Mouse (Mus musculus) midbrain, embryonic 12.5 days (tissue): ENCODE data around the gene Clmp. TPM values are rescaled to one million over a fixed set of nuclear protein-coding genes. Genes with fewer than 3 reads are reported as not detected.

ENCODE experiments used
- ATAC-seq: fragments of 200-750 bp; cut with Nextera tagmentation; 2 replicates; pipeline ENCODE4 v1.8.0; 2017; ENCODE audit warnings: low read depth, moderate TSS enrichment, moderate library complexity; ENCODE audit not compliant: low FRiP score
- H3K27ac ChIP-seq: fragments of 300-500 bp; sonication (generic); replicated peaks from 2 replicates; pipeline ENCODE4 v1.5.1; 2016; ENCODE audit warnings: mild to moderate bottlenecking
- H3K27me3 ChIP-seq: fragments of 300-500 bp; sonication (generic); 2 replicates; pipeline ENCODE4 v1.6.1; 2016; ENCODE audit warnings: mild to moderate bottlenecking
- H3K36me3 ChIP-seq: fragments of 300-500 bp; sonication (generic); 2 replicates; pipeline ENCODE4 v1.6.1; 2016
- H3K4me1 ChIP-seq: fragments of 300-500 bp; sonication (generic); 2 replicates; pipeline ENCODE4 v1.6.1; 2016
- H3K4me2 ChIP-seq: fragments of 300-500 bp; sonication (generic); replicated peaks from 2 replicates; pipeline ENCODE4 v1.6.1; 2016; ENCODE audit warnings: mild to moderate bottlenecking, moderate library complexity
- H3K4me3 ChIP-seq: fragments of 300-500 bp; sonication (generic); 2 replicates; pipeline ENCODE4 v1.5.1; 2016; ENCODE audit warnings: mild to moderate bottlenecking
- H3K9ac ChIP-seq: fragments of 300-500 bp; sonication (generic); replicated peaks from 2 replicates; pipeline ENCODE4 v1.6.1; 2016; ENCODE audit warnings: mild to moderate bottlenecking, moderate library complexity
- H3K9me3 ChIP-seq: fragments of 300-500 bp; sonication (generic); 2 replicates; pipeline ENCODE4 v1.6.1; 2016; ENCODE audit warnings: mild to moderate bottlenecking
- WGBS: fragments of 180-500 bp; shearing (Covaris S2); methylation state at CpG from one replicate; pipeline ENCODE4 v1.1.7; 2016; 5-methylcytosine and 5-hydroxymethylcytosine counted together
- polyA plus RNA-seq: library from polyadenylated mRNA; unstranded; fragments of >200 nt; fragmentation: Nextera tagmentation; extraction: Ambion mirVana; gene quantifications from 2 replicates; pipeline ENCODE4 v1.2.1, GENCODE M21; 2016

Gene Clmp
- polyA plus RNA-seq: 40.8 and 47.4 TPM in 2 replicates

DNA sequence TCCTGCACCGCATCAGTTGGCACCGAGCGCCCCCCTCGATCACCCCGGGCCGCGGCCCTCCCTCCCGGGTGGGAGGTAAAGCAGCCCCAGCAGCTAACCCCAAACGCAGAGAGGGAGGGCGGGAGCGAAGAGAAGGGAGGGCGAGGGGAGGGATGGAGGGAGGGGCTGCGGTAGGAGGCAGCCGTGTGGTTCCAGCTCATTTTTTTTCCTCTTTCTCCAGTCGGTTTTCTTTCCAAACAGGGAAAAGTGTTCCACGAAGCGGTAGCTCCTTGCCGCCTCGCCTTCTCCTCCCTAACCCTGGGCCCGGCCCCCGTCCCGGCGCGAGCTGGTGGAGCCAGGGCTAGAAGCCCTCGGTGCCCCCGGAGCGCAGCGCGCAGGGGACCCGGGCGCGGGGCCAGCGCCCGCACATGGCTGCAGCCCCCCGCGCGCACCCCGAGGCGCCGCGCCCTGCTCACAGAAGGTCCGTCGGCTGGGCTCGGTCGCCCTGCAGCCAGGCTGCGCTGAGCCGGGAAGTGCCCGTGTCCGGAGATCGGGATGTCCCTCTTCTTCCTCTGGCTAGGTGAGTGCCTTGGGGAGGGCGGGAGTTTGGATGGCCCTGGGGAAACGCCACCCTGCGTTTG is at the start of gene Clmp:
TSS of gene Clmp (plus strand) at position 162 of the 620 bp plus-strand sequence.
- Histone ChIP-seq H3K27me3 (peaks cover 33% of the 10 kb centered on the region), H3K9ac (peak within 1 kb of the TSS; percentile 84), H3K4me1 (peaks cover 11% of the 10 kb centered on the region; the same call in 1 of the 2 replicates), H3K4me2 (peak within 1 kb of the TSS; percentile 91), H3K9me3 (no peaks in the 10 kb centered on the region), H3K4me3 (peak within 1 kb of the TSS; percentile 60), H3K36me3 (no peaks in the 10 kb centered on the region), H3K27ac (peak within 1 kb of the TSS; percentile 91)
- WGBS: under 1% methylated on average over 47 of the region's 53 CpGs
- ATAC-seq: peak; percentile 76

DNA sequence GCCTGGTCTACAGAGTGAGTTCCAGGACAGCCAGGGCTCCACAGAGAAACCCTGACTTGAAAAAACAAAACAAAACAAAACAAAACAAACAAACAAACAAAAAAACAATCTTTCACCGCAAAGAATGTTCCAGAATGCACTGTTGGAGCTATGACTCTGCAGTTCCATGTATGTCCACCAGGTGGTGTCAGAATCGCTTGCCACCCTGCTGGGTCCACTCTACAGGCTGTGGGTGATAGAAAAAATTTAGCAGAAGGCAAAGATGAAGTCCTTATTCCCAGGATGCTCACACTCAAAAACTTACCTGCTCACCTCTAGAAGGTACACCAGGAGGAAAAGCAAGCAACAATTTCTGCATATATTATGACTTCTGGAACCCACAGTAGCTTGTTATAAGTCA is 49.7 kb upstream of the Clmp start:
- H3K27ac ChIP-seq: no peak overlapping the region

DNA sequence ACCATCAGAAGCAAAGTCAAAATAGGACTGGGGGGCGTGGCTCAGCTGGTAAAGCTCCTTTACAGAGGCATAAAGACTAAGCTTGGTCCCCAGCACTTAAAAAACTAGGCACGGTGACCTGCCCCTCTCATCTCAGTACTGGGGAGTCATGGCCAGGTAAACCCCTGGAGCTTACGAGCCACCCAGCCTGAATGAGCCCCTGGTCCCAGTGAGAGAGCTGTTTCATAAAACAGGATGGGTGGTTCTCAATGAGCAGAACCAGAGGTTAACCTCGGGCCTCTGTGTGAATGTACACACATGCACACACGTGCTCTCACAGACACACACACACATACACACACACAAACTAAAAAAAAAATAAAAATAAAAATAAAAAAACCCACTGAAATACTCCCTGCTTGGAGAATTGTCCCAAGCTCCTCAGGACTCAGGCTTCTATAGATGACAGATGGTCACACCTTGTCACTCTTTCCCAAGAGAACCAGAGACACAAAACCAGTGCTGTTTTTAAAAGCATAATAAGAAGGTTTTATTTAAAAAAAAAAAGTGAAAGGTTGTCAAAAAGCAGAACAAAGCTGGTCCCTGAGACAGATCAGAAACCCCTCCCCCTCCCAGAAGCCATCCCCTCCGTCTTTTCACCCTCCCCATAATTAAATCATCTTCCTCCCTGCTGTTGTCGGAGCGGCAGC is 47.9 kb upstream of the Clmp start:
- WGBS: 28% methylated on average over 8 of the region's 8 CpGs
- H3K4me3 ChIP-seq: peak overlapping the region; percentile 32
- ATAC-seq: peak; percentile 8
- no peaks in the 10 kb centered on the region for H3K36me3 ChIP-seq
- peak overlapping the region; percentile 44 for H3K9ac ChIP-seq
- H3K9me3 ChIP-seq: no peaks in the 10 kb centered on the region
- peaks cover 36% of the 10 kb centered on the region for H3K4me1 ChIP-seq
- peaks cover 11% of the 10 kb centered on the region; the same call in 1 of the 2 replicates for H3K27me3 ChIP-seq
- H3K27ac ChIP-seq: peak overlapping the region; percentile 91
- H3K4me2 ChIP-seq: peak overlapping the region; percentile 50

More for the DNA sequence above, 49.7 kb upstream of the Clmp start:
- no peak overlapping the region for H3K4me3 ChIP-seq
- H3K4me2 ChIP-seq: no peak overlapping the region
- H3K27me3 ChIP-seq: no peaks in the 10 kb centered on the region
- peaks cover 23% of the 10 kb centered on the region for H3K4me1 ChIP-seq
- no peaks in the 10 kb centered on the region for H3K36me3 ChIP-seq
- ATAC-seq: no peak
- H3K9me3 ChIP-seq: no peaks in the 10 kb centered on the region
- 16% methylated on average over 2 of the region's 2 CpGs for WGBS
- no peak overlapping the region for H3K9ac ChIP-seq

DNA sequence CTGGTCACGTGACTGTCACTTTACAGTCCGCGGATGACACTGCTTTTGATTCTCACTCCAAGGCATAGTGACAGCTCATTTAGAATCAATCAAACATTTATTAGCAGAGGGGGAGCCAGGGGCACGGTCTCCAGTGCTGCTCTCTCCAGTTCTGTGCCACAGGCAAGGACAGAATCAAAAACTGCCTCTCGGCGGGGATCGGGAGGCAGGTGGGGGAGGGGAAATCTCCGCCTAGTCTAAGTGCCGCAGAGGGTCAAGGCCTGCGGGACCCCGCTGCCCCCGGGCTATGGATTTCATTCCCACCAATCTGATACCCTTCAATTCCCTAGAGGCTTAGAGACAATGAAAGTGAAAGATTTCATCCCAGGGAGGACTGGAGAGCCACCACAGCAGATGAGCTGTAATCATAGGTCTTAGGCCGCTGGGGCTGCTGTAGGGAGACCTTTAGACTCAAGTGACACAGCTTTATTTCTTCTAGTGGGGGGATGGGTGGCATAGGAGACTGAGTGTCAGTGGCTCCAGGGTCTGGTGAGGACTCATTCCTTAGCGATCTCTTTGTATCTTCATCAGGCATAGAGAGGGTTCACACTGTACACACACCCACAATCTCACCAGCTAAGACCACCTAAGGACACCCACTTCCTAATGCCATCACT is 47.2 kb upstream of the Clmp start:
- Histone ChIP-seq H3K27me3 (peaks cover 11% of the 10 kb centered on the region; the same call in 1 of the 2 replicates), H3K4me2 (peak overlapping the region; percentile 50), H3K4me3 (peak overlapping the region; percentile 32), H3K9ac (peak overlapping the region; percentile 44), H3K27ac (peak overlapping the region; percentile 91), H3K36me3 (no peaks in the 10 kb centered on the region), H3K9me3 (no peaks in the 10 kb centered on the region), H3K4me1 (peaks cover 39% of the 10 kb centered on the region)
- ATAC-seq: peak; percentile 94
- 2% methylated on average over 14 of the region's 14 CpGs for WGBS

DNA sequence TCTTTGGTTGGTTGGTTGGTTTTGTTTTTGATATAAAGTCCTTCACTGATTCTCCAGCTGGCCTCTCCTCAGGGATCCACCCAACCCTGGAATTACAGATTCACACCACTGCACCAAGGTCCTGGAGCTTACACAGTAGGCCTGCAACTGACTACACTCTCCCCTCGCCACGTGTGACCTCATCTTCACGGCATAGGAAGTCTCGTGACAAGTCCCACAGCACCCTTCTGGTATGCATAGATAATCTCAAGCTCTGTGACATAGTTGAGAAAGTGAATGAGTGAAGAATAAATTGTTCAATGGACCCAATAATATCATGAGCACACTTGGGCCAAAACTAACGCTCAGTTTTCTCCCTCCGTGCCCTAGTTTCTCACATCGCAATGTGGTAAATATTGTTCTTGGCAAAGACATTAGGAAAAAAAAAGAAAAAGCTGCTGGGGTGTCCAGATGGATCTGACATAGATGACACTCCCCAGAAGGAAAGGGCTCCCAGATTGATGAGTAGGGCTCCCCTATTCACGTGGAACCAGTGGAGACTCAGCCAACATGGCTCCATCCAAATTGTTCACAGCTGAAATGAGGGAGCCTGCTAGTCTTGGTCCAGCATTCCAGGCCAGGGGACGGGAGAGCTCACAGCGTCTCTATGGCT is 46.1 kb upstream of the Clmp start:
- Histone ChIP-seq H3K27me3 (peaks cover 11% of the 10 kb centered on the region; the same call in 1 of the 2 replicates), H3K36me3 (no peaks in the 10 kb centered on the region), H3K9ac (no peak overlapping the region), H3K27ac (no peak overlapping the region), H3K4me1 (peaks cover 41% of the 10 kb centered on the region), H3K9me3 (no peaks in the 10 kb centered on the region), H3K4me2 (no peak overlapping the region), H3K4me3 (no peak overlapping the region)
- ATAC-seq: no peak
- 83% methylated on average over 10 of the region's 10 CpGs for WGBS

DNA sequence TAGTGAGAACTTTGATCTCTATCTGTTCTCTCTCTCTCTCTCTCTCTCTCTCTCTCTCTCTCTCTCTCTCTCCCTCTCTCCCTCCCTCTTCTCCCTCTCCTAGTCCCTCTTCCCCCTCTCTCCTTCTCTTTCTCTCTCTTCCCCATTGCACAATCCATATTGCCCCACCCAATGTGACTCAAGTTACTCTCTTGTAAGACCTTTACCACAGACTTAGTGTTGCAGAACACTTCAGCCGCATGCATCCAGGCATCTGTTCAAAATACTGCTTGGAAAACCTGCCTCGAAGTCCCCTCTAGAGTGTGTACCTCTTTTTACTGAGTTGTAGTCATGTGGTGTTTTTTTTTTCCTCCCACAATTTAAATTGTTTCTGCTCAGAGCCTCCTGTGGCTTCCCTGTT is 44.4 kb upstream of the Clmp start:
- no peaks in the 10 kb centered on the region for H3K36me3 ChIP-seq
- peaks cover 11% of the 10 kb centered on the region; the same call in 1 of the 2 replicates for H3K27me3 ChIP-seq
- ATAC-seq: no peak
- peaks cover 39% of the 10 kb centered on the region for H3K4me1 ChIP-seq
- 78% methylated on average over 2 of the region's 2 CpGs for WGBS
- no peak overlapping the region for H3K4me3 ChIP-seq
- H3K9ac ChIP-seq: no peak overlapping the region
- H3K27ac ChIP-seq: 0 out of 2 replicates have a peak overlapping the region, but pooled peaks have one; percentile 74
- H3K4me2 ChIP-seq: no peak overlapping the region
- H3K9me3 ChIP-seq: no peaks in the 10 kb centered on the region

DNA sequence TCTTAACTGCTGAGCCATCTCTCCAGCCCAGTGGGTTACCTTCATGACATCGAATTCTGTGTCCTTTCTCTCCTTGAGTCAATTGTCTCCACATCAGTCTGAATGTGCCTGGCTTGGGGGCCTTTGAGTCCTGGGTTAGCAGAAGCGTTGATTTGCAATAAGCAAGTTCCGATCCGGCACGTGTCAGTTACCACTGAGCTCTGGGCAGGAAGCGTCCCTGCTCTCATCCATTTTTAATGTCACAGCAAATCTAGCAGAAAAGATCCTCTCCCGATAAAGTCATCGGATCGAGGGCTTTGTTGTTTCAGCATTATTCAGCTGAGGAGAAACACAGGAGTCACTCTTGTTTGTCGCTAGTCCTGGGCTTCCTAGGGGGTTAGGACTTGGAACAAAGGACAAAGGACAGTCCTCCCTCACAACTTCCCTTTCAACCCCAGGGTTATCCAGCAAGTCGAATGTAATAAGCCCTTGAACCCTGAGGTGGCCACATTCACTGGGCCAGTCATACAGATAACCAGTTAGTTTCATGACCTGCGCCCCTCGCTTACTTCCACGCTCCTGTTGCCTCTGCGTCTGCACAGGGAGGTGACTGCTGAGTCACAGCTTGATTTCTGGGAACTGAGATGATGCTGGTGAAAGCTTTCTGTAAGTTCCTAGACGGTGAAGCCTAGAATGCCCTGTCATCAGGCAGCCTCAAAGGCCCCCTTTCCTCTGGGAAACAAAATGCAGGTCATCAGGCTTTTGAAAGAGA is 43.1 kb upstream of the Clmp start:
- no peaks in the 10 kb centered on the region for H3K9me3 ChIP-seq
- WGBS: 5% methylated on average over 16 of the region's 16 CpGs
- peaks cover 29% of the 10 kb centered on the region for H3K4me1 ChIP-seq
- peak overlapping the region; percentile 11; the same call in 1 of the 2 replicates for H3K4me2 ChIP-seq
- ATAC-seq: no peak
- peaks cover 11% of the 10 kb centered on the region; the same call in 1 of the 2 replicates for H3K27me3 ChIP-seq
- H3K36me3 ChIP-seq: no peaks in the 10 kb centered on the region
- no peak overlapping the region for H3K4me3 ChIP-seq
- H3K9ac ChIP-seq: no peak overlapping the region
- H3K27ac ChIP-seq: peak overlapping the region; percentile 74

DNA sequence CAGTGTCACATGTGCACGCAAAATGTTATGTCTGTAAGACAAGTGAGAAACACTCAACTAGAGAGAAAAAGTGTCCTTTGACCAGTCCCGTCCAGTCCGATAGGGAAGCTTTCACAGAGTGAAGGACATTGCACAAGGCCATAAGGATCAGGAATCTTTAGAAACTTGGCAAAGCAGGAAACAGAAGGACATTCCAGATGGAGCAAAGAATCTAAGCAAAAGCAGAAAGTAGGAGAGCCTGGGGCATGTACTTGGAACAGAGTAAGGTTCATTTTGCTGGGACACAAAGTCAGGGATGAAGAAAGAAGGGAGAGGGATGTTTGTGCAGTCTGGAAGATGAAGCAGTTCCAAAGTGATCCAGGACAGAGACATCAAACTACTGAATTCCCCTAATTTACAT is 36.3 kb upstream of the Clmp start:
- WGBS: 98% methylated on average over 3 of the region's 3 CpGs
- no peaks in the 10 kb centered on the region for H3K36me3 ChIP-seq
- ATAC-seq: no peak

DNA sequence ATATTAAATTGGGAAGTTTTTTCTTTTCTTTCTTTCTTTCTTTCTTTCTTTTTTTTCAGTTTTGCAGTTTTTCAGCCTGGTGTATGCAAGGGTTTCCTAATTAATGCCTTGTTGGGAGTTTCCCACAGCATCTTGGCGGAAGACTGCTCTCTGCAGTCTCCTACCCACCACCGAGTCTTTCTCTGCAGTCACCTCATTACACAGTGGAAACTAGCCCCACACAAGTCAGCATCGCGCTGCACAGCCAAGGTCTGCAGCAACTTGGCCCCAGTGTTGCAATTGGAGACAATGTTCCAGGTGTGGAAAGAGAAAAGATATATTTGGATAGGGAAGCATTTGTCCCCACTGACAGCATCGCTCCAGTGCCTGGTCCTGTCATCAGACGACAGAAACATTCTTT is 35.8 kb upstream of the Clmp start:
- H3K36me3 ChIP-seq: no peaks in the 10 kb centered on the region
- H3K27me3 ChIP-seq: no peaks in the 10 kb centered on the region
- H3K4me2 ChIP-seq: no peak overlapping the region
- no peaks in the 10 kb centered on the region for H3K4me1 ChIP-seq
- no peak overlapping the region for H3K4me3 ChIP-seq
- 76% methylated on average over 6 of the region's 6 CpGs for whole genome bisulfite sequencing
- no peak for ATAC-seq
- H3K9ac ChIP-seq: no peak overlapping the region
- H3K9me3 ChIP-seq: no peaks in the 10 kb centered on the region
- no peak overlapping the region for H3K27ac ChIP-seq

More for the DNA sequence above, 36.3 kb upstream of the Clmp start:
- Histone ChIP-seq H3K4me2 (no peak overlapping the region), H3K4me1 (no peaks in the 10 kb centered on the region), H3K27me3 (no peaks in the 10 kb centered on the region), H3K27ac (no peak overlapping the region), H3K4me3 (no peak overlapping the region), H3K9ac (no peak overlapping the region), H3K9me3 (no peaks in the 10 kb centered on the region)

DNA sequence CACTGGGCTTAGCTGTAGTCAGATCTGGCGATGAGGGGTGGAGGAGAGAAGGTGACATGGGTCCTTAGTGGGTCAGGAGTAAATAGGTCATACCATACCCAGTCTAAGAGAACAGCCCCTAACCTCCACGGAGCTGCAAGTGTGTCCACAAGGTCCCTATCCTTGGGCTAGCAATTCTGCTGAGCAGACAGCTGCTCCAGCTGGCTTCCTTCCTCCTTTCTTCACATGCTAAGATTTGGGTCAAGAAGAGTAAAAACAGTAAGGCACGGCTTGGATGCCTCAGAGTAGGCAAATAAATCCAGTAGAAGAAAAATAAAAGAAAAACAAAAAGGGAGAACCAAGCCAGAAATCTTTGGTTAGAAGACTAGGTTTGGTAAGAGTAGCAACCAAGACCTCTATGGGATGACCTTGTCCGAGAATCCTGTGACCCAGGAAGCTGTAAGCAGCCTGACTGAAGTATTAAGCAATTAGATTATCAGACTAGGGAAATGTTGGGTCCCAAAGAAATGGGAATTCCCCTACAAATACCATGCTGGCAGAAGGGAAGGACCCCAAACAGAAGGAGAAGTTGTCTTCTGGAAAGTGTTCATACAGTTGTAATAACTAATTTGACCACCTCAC is 34.4 kb upstream of the Clmp start:
- no peaks in the 10 kb centered on the region for H3K36me3 ChIP-seq
- H3K9ac ChIP-seq: no peak overlapping the region
- H3K9me3 ChIP-seq: no peaks in the 10 kb centered on the region
- H3K4me1 ChIP-seq: no peaks in the 10 kb centered on the region; the same call in 1 of the 2 replicates
- ATAC-seq: no peak
- H3K27me3 ChIP-seq: no peaks in the 10 kb centered on the region
- H3K27ac ChIP-seq: no peak overlapping the region
- H3K4me2 ChIP-seq: no peak overlapping the region
- no peak overlapping the region for H3K4me3 ChIP-seq
- WGBS: 79% methylated on average over 4 of the region's 4 CpGs

DNA sequence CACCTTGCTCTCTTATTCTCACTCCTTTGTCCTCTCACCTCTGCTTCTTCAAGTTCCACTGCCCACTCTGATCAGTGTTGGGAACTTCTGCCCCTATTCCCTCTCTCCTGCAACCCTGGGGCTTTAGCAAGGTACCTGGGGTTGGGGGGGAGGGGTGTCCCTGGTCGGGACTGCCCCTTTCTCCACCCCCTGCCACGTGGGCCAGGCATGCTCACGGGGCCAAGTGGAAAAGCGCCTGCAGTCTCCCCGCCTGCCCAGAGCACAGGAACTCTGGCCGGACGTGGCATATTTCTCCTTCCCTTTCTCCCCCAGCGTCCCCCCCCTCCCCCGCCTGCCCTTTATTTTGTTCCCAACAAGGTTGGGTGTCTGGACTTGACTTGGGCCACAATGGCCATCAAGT is 33.0 kb upstream of the Clmp start:
- WGBS: 68% methylated on average over 9 of the region's 9 CpGs
- no peaks in the 10 kb centered on the region for H3K27me3 ChIP-seq
- no peak for ATAC-seq

More for the DNA sequence above, 33.0 kb upstream of the Clmp start:
- Histone ChIP-seq H3K4me1 (no peaks in the 10 kb centered on the region; the same call in 1 of the 2 replicates), H3K9me3 (no peaks in the 10 kb centered on the region), H3K4me2 (no peak overlapping the region), H3K36me3 (no peaks in the 10 kb centered on the region), H3K27ac (no peak overlapping the region), H3K4me3 (no peak overlapping the region), H3K9ac (no peak overlapping the region)
